Mouse (Mus musculus) embryonic facial prominence, embryonic 10.5 days (tissue): ENCODE measurements around the gene Plxnb3. TPM values are rescaled to one million over a fixed set of nuclear protein-coding genes. Genes with fewer than 3 reads are reported as not detected.

ENCODE experiments used
- DNase-seq: peaks from one replicate; pipeline ENCODE4 v3.0.0-alpha.2; 2017; ENCODE audit warnings: low spot score
- H3K27ac ChIP-seq: fragments of 300-500 bp; sonication (generic); replicated peaks from 2 replicates; pipeline ENCODE4 v1.5.1; 2016; ENCODE audit warnings: mild to moderate bottlenecking
- H3K27me3 ChIP-seq: fragments of 300-500 bp; sonication (generic); replicated peaks from 2 replicates; pipeline ENCODE4 v1.6.1; 2016; ENCODE audit warnings: low read depth, mild to moderate bottlenecking; ENCODE audit not compliant: poor library complexity, severe bottlenecking
- H3K36me3 ChIP-seq: fragments of 300-500 bp; sonication (generic); replicated peaks from 2 replicates; pipeline ENCODE4 v1.6.1; 2016; ENCODE audit warnings: mild to moderate bottlenecking, moderate library complexity
- H3K4me1 ChIP-seq: fragments of 300-500 bp; sonication (generic); 2 replicates; pipeline ENCODE4 v1.6.1; 2016
- H3K4me3 ChIP-seq: fragments of 300-500 bp; sonication (generic); 2 replicates; pipeline ENCODE4 v1.5.1; 2016; ENCODE audit warnings: mild to moderate bottlenecking, moderate library complexity
- H3K9me3 ChIP-seq: fragments of 300-500 bp; sonication (generic); 2 replicates; pipeline ENCODE4 v1.6.1; 2016; ENCODE audit warnings: mild to moderate bottlenecking
- WGBS: fragments of 180-500 bp; shearing (Covaris S2); methylation state at CpG from one replicate; pipeline ENCODE4 v1.1.7; 2016; 5-methylcytosine and 5-hydroxymethylcytosine counted together
- polyA plus RNA-seq: library from polyadenylated mRNA; unstranded; fragments of >200 nt; fragmentation: Nextera tagmentation; extraction: Ambion mirVana; gene quantifications from 2 replicates; pipeline ENCODE4 v1.2.1, GENCODE M21; 2016

Gene Plxnb3
- polyA plus RNA-seq, 1 experiment from 2014 or later: 0.14 TPM

GRCm38 (mm10) chrX:73788501-73788900 lies 31.6 kb downstream of the Plxnb3 start:
- no peaks in the 10 kb centered on the region for H3K9me3 ChIP-seq
- peaks cover 14% of the 10 kb centered on the region for H3K4me1 ChIP-seq
- H3K27me3 ChIP-seq: peaks cover 33% of the 10 kb centered on the region
- H3K27ac ChIP-seq: no peak overlapping the region
- H3K4me3 ChIP-seq: peak overlapping the region; percentile 69; the same call in 1 of the 2 replicates
- WGBS: 97% methylated on average over 1 of the region's 1 CpGs
- peaks cover 30% of the 10 kb centered on the region for H3K36me3 ChIP-seq
- DNase-seq: no peak

GRCm38 (mm10) chrX:73793039-73793438 lies 36.1 kb downstream of the Plxnb3 start:
- Histone ChIP-seq H3K27ac (no peak overlapping the region), H3K4me3 (no peak overlapping the region), H3K27me3 (peaks cover 23% of the 10 kb centered on the region), H3K36me3 (peaks cover 48% of the 10 kb centered on the region), H3K4me1 (peaks cover 6% of the 10 kb centered on the region; the same call in 1 of the 2 replicates), H3K9me3 (no peaks in the 10 kb centered on the region)
- no peak for DNase-seq

DNA sequence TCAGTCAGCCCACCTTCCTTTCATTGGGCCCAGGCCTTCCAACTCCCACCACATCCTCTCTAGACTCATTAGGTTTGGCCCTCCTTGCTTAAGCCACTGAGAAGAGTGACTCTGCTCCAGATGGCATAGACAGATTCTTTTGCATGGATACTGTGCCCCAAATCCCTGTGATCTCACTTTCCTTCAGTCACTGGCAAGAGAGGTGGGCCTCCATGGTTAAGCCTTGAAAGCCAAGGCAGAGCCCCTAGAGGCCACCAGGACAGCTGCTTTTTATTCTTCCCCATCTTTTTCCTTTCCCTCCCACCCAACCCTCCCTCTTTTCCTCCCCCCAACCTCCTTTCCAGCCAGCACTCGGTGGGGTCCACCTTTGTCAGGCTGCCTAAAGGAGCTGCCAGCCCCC lies 36.6 kb downstream of the Plxnb3 start:
- Histone ChIP-seq H3K9me3 (no peaks in the 10 kb centered on the region), H3K36me3 (peaks cover 48% of the 10 kb centered on the region), H3K27me3 (peaks cover 20% of the 10 kb centered on the region), H3K27ac (no peak overlapping the region), H3K4me3 (no peak overlapping the region), H3K4me1 (peaks cover 1% of the 10 kb centered on the region; the same call in 1 of the 2 replicates)
- 40% methylated on average over 1 of the region's 1 CpGs for WGBS
- DNase-seq: no peak

DNA sequence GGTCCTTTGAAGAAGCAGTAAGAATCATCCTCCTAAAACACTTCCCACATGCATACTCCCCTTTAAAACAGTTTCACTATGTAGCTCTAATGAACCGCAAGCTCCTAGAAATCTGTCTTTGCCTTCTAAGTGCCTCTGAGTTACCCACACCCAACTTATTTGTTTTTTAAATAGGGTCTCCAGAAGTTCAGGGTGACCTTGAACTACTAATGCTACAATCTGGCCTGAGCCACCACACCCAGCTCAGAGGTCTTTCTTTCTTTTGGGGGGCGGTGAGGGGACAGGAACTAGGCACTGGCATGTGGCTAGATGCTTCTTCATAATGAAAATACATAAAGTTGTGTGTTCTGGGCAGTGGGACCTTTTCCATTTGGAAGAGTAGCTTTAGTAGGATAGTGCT lies 40.6 kb downstream of the Plxnb3 start:
- no peaks in the 10 kb centered on the region for H3K4me1 ChIP-seq
- H3K9me3 ChIP-seq: no peaks in the 10 kb centered on the region
- H3K27ac ChIP-seq: no peak overlapping the region
- 96% methylated on average over 2 of the region's 2 CpGs for WGBS
- H3K27me3 ChIP-seq: peaks cover 22% of the 10 kb centered on the region
- DNase-seq: no peak
- H3K4me3 ChIP-seq: no peak overlapping the region
- peaks cover 18% of the 10 kb centered on the region for H3K36me3 ChIP-seq

DNA sequence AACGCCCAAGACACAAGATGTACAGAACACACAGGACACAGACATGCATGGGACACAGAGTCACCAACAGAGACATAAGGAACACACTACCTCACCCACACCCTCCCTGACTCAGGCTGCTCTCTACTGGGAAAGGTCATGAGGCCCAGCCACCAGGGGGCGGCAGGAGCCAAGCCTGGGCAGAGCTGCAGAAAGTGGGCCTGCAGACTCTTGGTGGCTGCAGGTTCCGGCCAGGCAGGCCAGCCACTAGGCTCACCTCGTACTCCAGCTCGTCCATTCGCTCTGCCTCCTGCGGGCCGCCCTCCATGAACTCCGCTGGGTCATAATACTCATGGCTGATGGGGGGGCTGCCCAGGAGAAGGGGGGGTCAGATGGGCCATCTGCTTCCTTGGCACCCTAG lies 41.6 kb downstream of the Plxnb3 start:
- Histone ChIP-seq H3K4me1 (no peaks in the 10 kb centered on the region), H3K27me3 (peaks cover 22% of the 10 kb centered on the region), H3K4me3 (no peak overlapping the region), H3K9me3 (no peaks in the 10 kb centered on the region), H3K27ac (0 out of 2 replicates have a peak overlapping the region, but pooled peaks have one; percentile 19), H3K36me3 (peaks cover 18% of the 10 kb centered on the region)
- DNase-seq: peak; percentile 77
- WGBS: 40% methylated on average over 9 of the region's 9 CpGs

DNA sequence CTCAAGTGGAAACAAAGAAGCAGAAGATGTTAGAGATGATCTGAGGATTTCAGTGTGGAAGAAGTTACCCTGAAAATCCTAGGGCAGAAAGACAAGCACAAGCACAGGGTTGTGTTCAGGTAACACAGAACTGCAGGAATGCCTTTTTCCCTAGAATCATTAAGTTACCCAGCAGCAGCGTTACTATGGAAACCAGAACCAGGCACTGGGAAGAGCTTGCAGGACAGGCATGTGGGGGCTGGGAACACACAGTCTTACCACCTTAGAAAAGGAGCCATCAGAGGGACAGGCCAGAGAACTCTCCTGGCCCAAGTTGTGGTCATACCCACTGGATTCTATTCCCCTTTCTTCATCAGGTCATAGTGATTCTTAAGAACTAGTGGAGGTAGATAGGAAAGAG lies 48.9 kb downstream of the Plxnb3 start:
- DNase-seq: no peak
- WGBS: 56% methylated on average over 1 of the region's 1 CpGs
- 0 out of 2 replicates have a peak, but pooled peaks cover 3% of the 10 kb centered on the region for H3K27me3 ChIP-seq
- no peaks in the 10 kb centered on the region for H3K9me3 ChIP-seq
- no peak overlapping the region for H3K27ac ChIP-seq
- H3K36me3 ChIP-seq: no peaks in the 10 kb centered on the region
- peaks cover 7% of the 10 kb centered on the region; the same call in 1 of the 2 replicates for H3K4me1 ChIP-seq
- no peak overlapping the region for H3K4me3 ChIP-seq

- Histone ChIP-seq H3K4me1 (0 out of 2 replicates have a peak, but pooled peaks cover 2% of the 10 kb centered on the region), H3K27me3 (peaks cover 18% of the 10 kb centered on the region), H3K27ac (peak overlapping the region; percentile 82), H3K4me3 (peak overlapping the region; percentile 53), H3K9me3 (no peaks in the 10 kb centered on the region), H3K36me3 (no peaks in the 10 kb centered on the region)
- peak; percentile 66 for DNase-seq
- 12% methylated on average over 14 of the region's 14 CpGs for WGBS
These were observed 58.2 kb downstream of the Plxnb3 start for GRCm38 (mm10) chrX:73815072-73815471.

DNA sequence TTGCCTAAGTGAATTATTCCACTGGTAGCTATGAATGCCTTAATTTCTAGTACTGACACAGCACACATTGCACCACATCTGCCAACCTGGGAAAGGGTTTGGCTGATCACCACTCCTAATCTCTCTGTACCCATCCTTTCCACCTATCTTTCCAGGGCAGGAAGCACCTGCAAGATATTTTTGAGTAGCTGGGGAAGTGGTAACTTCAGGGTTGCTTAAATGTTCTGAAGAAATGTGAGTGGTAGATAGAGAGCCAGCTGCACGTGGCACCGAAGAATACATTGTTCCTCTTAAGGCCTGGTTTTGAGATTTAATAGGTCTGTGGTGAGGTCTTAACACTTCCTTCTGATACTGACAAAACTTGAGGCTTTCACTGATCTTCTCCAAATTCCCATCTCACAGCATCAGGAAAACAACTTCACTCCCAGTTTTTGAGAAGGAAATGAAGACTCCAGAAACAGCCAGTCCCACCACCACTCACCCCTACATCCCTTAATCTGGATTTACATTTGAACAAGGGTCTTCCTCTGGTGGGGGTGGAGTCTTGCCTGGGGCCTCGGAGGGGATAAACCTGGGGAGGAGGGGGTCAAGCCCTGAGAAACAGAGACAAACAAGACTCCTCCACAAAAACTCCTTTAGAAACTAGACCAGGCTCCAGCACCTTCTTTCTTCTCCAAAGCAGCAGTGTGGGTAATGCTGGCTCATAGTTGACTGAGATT lies 59.9 kb downstream of the Plxnb3 start:
- peaks cover 20% of the 10 kb centered on the region for H3K27me3 ChIP-seq
- 53% methylated on average over 3 of the region's 3 CpGs for WGBS
- no peaks in the 10 kb centered on the region for H3K36me3 ChIP-seq
- no peak overlapping the region for H3K4me3 ChIP-seq
- H3K4me1 ChIP-seq: 0 out of 2 replicates have a peak, but pooled peaks cover 2% of the 10 kb centered on the region
- no peaks in the 10 kb centered on the region for H3K9me3 ChIP-seq
- H3K27ac ChIP-seq: no peak overlapping the region
- DNase-seq: no peak

Other genes with a start within 250 kb of the Plxnb3 start
- 109 and 139 TPM in 2 replicates for gene Dusp9, start 117.7 kb upstream of the Plxnb3 start, polyA plus RNA-seq
- gene Pnck, start 97.0 kb upstream of the Plxnb3 start, polyA plus RNA-seq: 6.6 and 7.4 TPM in 2 replicates
- gene Slc6a8, start 83.9 kb upstream of the Plxnb3 start, polyA plus RNA-seq: 4.7 and 5.6 TPM in 2 replicates
- gene Bcap31, start 40.9 kb upstream of the Plxnb3 start, polyA plus RNA-seq: 152 and 153 TPM in 2 replicates
- 8.1 and 10.4 TPM in 2 replicates for gene Abcd1, start 40.5 kb upstream of the Plxnb3 start, polyA plus RNA-seq
- gene Srpk3, start 17.3 kb downstream of the Plxnb3 start, polyA plus RNA-seq: 1.00 and 2.0 TPM in 2 replicates
- 175 and 176 TPM in 2 replicates for gene Idh3g, start 29.8 kb downstream of the Plxnb3 start, polyA plus RNA-seq
- 101 and 107 TPM in 2 replicates for gene Ssr4, start 29.9 kb downstream of the Plxnb3 start, polyA plus RNA-seq
- 0.65 and 0.79 TPM in 2 replicates for gene Pdzd4, start 67.9 kb downstream of the Plxnb3 start, polyA plus RNA-seq
- 0.05 and 0.07 TPM in 2 replicates for gene Avpr2, start 135.0 kb downstream of the Plxnb3 start, polyA plus RNA-seq
- gene L1cam, start 139.0 kb downstream of the Plxnb3 start, polyA plus RNA-seq: 8.0 and 8.2 TPM in 2 replicates
- 2.1 and 2.6 TPM in 2 replicates for gene Arhgap4, start 164.8 kb downstream of the Plxnb3 start, polyA plus RNA-seq
- 169 and 181 TPM in 2 replicates for gene Naa10, start 164.9 kb downstream of the Plxnb3 start, polyA plus RNA-seq
- gene Renbp, start 173.8 kb downstream of the Plxnb3 start, polyA plus RNA-seq: 22.4 and 23.3 TPM in 2 replicates
- 79.9 and 84.5 TPM in 2 replicates for gene Hcfc1, start 209.3 kb downstream of the Plxnb3 start, polyA plus RNA-seq